Mouse (Mus musculus): ENCODE data around the gene Vav3.
"Not testable (repeated sequence)": the region's sequence is repeated elsewhere in the genome, so short reads cannot be mapped to it uniquely, and the experiment has no call there.

Vav3 gene

GRCm38 (mm10) chr3:109444077-109444476 lies 103.6 kb downstream of the Vav3 start:
- DNase-seq (ENCODE audit: low spot score), result no peak

GRCm38 (mm10) chr3:109446903-109447302 lies 106.5 kb downstream of the Vav3 start:
- no peak for DNase-seq (ENCODE audit: low spot score)

GRCm38 (mm10) chr3:109448249-109448648 lies 107.8 kb downstream of the Vav3 start:
- not testable (repeated sequence) for DNase-seq (ENCODE audit: low spot score)

- no peak for DNase-seq (ENCODE audit: low spot score)
These were observed 111.5 kb downstream of the Vav3 start for GRCm38 (mm10) chr3:109451966-109452365.

GRCm38 (mm10) chr3:109454633-109455032 lies 114.2 kb downstream of the Vav3 start:
- no peak for DNase-seq (ENCODE audit: low spot score)

GRCm38 (mm10) chr3:109456340-109456739 lies 115.9 kb downstream of the Vav3 start:
- no peak for DNase-seq (ENCODE audit: low spot score)

- DNase-seq (ENCODE audit: low spot score), result no peak
These were observed 123.2 kb downstream of the Vav3 start for GRCm38 (mm10) chr3:109463684-109464083.

GRCm38 (mm10) chr3:109464600-109464999 lies 124.1 kb downstream of the Vav3 start:
- no peak for DNase-seq (ENCODE audit: low spot score)

GRCm38 (mm10) chr3:109466541-109466940 lies 126.1 kb downstream of the Vav3 start:
- no peak for DNase-seq (ENCODE audit: low spot score)

GRCm38 (mm10) chr3:109467288-109467687 lies 126.8 kb downstream of the Vav3 start:
- DNase-seq (ENCODE audit: low spot score), result no peak

GRCm38 (mm10) chr3:109469465-109469864 lies 129.0 kb downstream of the Vav3 start:
- DNase-seq (ENCODE audit: low spot score), result peak; percentile 81

GRCm38 (mm10) chr3:109470651-109471255 lies 130.3 kb downstream of the Vav3 start:
- no peak for DNase-seq (ENCODE audit: low spot score)

- DNase-seq (ENCODE audit: low spot score), result peak; percentile 20
These were observed 136.1 kb downstream of the Vav3 start for GRCm38 (mm10) chr3:109476521-109476920.

GRCm38 (mm10) chr3:109478297-109478696 lies 137.8 kb downstream of the Vav3 start:
- DNase-seq (ENCODE audit: low spot score), result no peak

GRCm38 (mm10) chr3:109480625-109481024 lies 140.2 kb downstream of the Vav3 start:
- DNase-seq (ENCODE audit: low spot score), result no peak

- DNase-seq (ENCODE audit: low spot score), result no peak
These were observed 146.3 kb downstream of the Vav3 start for GRCm38 (mm10) chr3:109486786-109487185.

GRCm38 (mm10) chr3:109487823-109488222 lies 147.4 kb downstream of the Vav3 start:
- no peak for DNase-seq (ENCODE audit: low spot score)

- no peak for DNase-seq (ENCODE audit: low spot score)
These were observed 148.3 kb downstream of the Vav3 start for GRCm38 (mm10) chr3:109488750-109489171.

- no peak for DNase-seq (ENCODE audit: low spot score)
These were observed 150.3 kb downstream of the Vav3 start for GRCm38 (mm10) chr3:109490561-109491296.

GRCm38 (mm10) chr3:109491568-109491967 lies 151.1 kb downstream of the Vav3 start:
- DNase-seq (ENCODE audit: low spot score), result peak; percentile 76

GRCm38 (mm10) chr3:109496461-109496860 lies 156.0 kb downstream of the Vav3 start:
- DNase-seq (ENCODE audit: low spot score), result no peak

- no peak for DNase-seq (ENCODE audit: low spot score)
These were observed 156.6 kb downstream of the Vav3 start for GRCm38 (mm10) chr3:109497074-109497473.

GRCm38 (mm10) chr3:109499861-109500456 lies 159.5 kb downstream of the Vav3 start:
- DNase-seq (ENCODE audit: low spot score), result no peak

All from urinary bladder, postnatal 14 days (tissue).